Mouse (Mus musculus): ENCODE data around the gene Tie1.

DNA sequence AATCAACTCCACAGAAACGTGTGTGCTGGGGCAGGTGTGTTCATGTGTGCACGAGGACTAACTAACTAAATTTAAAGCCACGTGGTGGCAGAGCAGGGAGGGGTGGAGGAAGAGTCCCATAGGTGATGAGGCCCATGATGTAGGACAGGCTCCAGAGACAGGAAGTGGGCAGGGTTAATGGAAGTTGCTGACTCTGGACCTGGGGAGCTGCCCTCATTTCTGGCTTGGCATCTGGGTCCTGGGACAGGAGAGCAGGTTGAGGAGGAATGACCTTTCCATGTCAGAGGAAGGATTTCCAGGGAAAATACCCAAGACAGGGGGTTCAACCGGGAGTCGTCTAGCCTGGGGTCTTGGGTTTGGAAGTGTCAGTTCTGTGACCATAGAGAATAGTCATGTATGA, 42.8 kb upstream of the Tie1 start:
- TF ChIP-seq CTCF (conservative IDR thresholded peaks at IDR 0.05; ENCODE audit: insufficient read depth, insufficient read length, low read depth, low read length) (no peak), POLR2A (IDR thresholded peaks at IDR 0.05; ENCODE audit: low read depth, low read length) (no peak)
